Mouse (Mus musculus) heart, embryonic 10.5 days (tissue): ENCODE data around the gene Fxr2. TPM values are rescaled to one million over a fixed set of nuclear protein-coding genes. Genes with fewer than 3 reads are reported as not detected.

Experiments used
- DNase-seq: peaks from one replicate; pipeline ENCODE4 v3.0.0-alpha.2; 2017; ENCODE audit warnings: low spot score
- H3K27ac ChIP-seq: fragments of 300-500 bp; sonication (generic); 2 replicates; pipeline ENCODE4 v1.5.1; 2016; ENCODE audit warnings: mild to moderate bottlenecking
- H3K27me3 ChIP-seq: fragments of 300-500 bp; sonication (generic); 2 replicates; pipeline ENCODE4 v1.6.1; 2016; ENCODE audit warnings: mild to moderate bottlenecking; ENCODE audit not compliant: poor library complexity, insufficient read depth, severe bottlenecking
- H3K36me3 ChIP-seq: fragments of 300-500 bp; sonication (generic); 2 replicates; pipeline ENCODE4 v1.6.1; 2016; ENCODE audit warnings: mild to moderate bottlenecking, moderate library complexity
- H3K4me1 ChIP-seq: fragments of 300-500 bp; sonication (generic); 2 replicates; pipeline ENCODE4 v1.6.1; 2016; ENCODE audit warnings: mild to moderate bottlenecking
- H3K4me3 ChIP-seq: fragments of 300-500 bp; sonication (generic); 2 replicates; pipeline ENCODE4 v1.5.1; 2016; ENCODE audit warnings: mild to moderate bottlenecking, moderate library complexity
- H3K9me3 ChIP-seq: fragments of 300-500 bp; sonication (generic); 2 replicates; pipeline ENCODE4 v1.6.1; 2016; ENCODE audit warnings: mild to moderate bottlenecking, moderate library complexity
- WGBS: fragments of 180-500 bp; shearing (Covaris S2); methylation state at CpG from one replicate; pipeline ENCODE4 v1.1.7; 2016; 5-methylcytosine and 5-hydroxymethylcytosine counted together
- polyA plus RNA-seq: library from polyadenylated mRNA; unstranded; fragments of >200 nt; fragmentation: Nextera tagmentation; extraction: Ambion mirVana; gene quantifications from 2 replicates; pipeline ENCODE4 v1.2.1, GENCODE M21; 2016

Fxr2 gene
- polyA plus RNA-seq, 1 experiment from 2014 or later = 44.7 TPM

GRCm38 (mm10) chr11:69665457-69665960 is 32.7 kb downstream of the Fxr2 start:
- Histone ChIP-seq H3K9me3 (no peaks in the 10 kb centered on the region), H3K27me3 (no peaks in the 10 kb centered on the region), H3K4me3 (no peak overlapping the region), H3K36me3 (peaks cover 68% of the 10 kb centered on the region), H3K27ac (0 out of 2 replicates have a peak overlapping the region, but pooled peaks have one; percentile 16), H3K4me1 (peaks cover 31% of the 10 kb centered on the region)
- WGBS = 80% methylated on average over 9 of the region's 9 CpGs
- no peak for DNase-seq

GRCm38 (mm10) chr11:69665961-69666664 is 33.3 kb downstream of the Fxr2 start, which contains the start of gene Cd68:
Gene Cd68 (minus strand): TSS chr11:69666153.
- Histone ChIP-seq H3K4me3 (no peak within 1 kb of the TSS), H3K4me1 (peaks cover 31% of the 10 kb centered on the region), H3K27me3 (no peaks in the 10 kb centered on the region), H3K36me3 (peaks cover 74% of the 10 kb centered on the region), H3K9me3 (no peaks in the 10 kb centered on the region), H3K27ac (0 out of 2 replicates have a peak within 1 kb of the TSS, but pooled peaks have one; percentile 16)
- 33% methylated on average over 7 of the region's 7 CpGs for WGBS
- DNase-seq = no peak

GRCm38 (mm10) chr11:69666665-69667005 is 33.8 kb downstream of the Fxr2 start:
- H3K4me1 ChIP-seq = peaks cover 26% of the 10 kb centered on the region
- H3K27ac ChIP-seq = no peak overlapping the region
- no peak for DNase-seq
- no peaks in the 10 kb centered on the region for H3K9me3 ChIP-seq
- peaks cover 78% of the 10 kb centered on the region for H3K36me3 ChIP-seq
- 86% methylated on average over 3 of the region's 3 CpGs for WGBS
- H3K4me3 ChIP-seq = no peak overlapping the region
- no peaks in the 10 kb centered on the region for H3K27me3 ChIP-seq

GRCm38 (mm10) chr11:69670786-69671725 is 38.3 kb downstream of the Fxr2 start:
- peak overlapping the region; percentile 100 for H3K27ac ChIP-seq
- peak; percentile 96 for DNase-seq
- peaks cover 7% of the 10 kb centered on the region for H3K4me1 ChIP-seq
- 1% methylated on average over 61 of the region's 61 CpGs for WGBS
- peaks cover 85% of the 10 kb centered on the region for H3K36me3 ChIP-seq
- H3K4me3 ChIP-seq = peak overlapping the region; percentile 100
- no peaks in the 10 kb centered on the region for H3K27me3 ChIP-seq
- H3K9me3 ChIP-seq = no peaks in the 10 kb centered on the region

- Histone ChIP-seq H3K27ac (peak overlapping the region; percentile 100), H3K9me3 (no peaks in the 10 kb centered on the region), H3K36me3 (peaks cover 85% of the 10 kb centered on the region), H3K4me1 (peaks cover 7% of the 10 kb centered on the region), H3K4me3 (peak overlapping the region; percentile 100), H3K27me3 (no peaks in the 10 kb centered on the region)
- DNase-seq = peak; percentile 87
- under 1% methylated on average over 43 of the region's 43 CpGs for WGBS
Measured at GRCm38 (mm10) chr11:69671726-69672124, 38.9 kb downstream of the Fxr2 start.

- peak within 1 kb of the TSS; percentile 100 for H3K4me3 ChIP-seq
- under 1% methylated on average over 36 of the region's 36 CpGs for WGBS
- no peaks in the 10 kb centered on the region for H3K9me3 ChIP-seq
- peaks cover 7% of the 10 kb centered on the region for H3K4me1 ChIP-seq
- no peaks in the 10 kb centered on the region for H3K27me3 ChIP-seq
- H3K27ac ChIP-seq = peak within 1 kb of the TSS; percentile 100
- peak; percentile 100 for DNase-seq
- peaks cover 87% of the 10 kb centered on the region for H3K36me3 ChIP-seq
Measured at GRCm38 (mm10) chr11:69672211-69672706, 39.5 kb downstream of the Fxr2 start, which contains the start of gene Eif4a1. Gene Eif4a1 (minus strand): TSS chr11:69672423.

GRCm38 (mm10) chr11:69679144-69679543 is 46.4 kb downstream of the Fxr2 start:
- Histone ChIP-seq H3K4me1 (peaks cover 21% of the 10 kb centered on the region), H3K27me3 (peaks cover 4% of the 10 kb centered on the region; the same call in 1 of the 2 replicates), H3K27ac (no peak overlapping the region), H3K36me3 (peaks cover 65% of the 10 kb centered on the region), H3K4me3 (no peak overlapping the region), H3K9me3 (no peaks in the 10 kb centered on the region)
- no peak for DNase-seq
- WGBS = 100% methylated on average over 2 of the region's 2 CpGs

- peaks cover 26% of the 10 kb centered on the region for H3K4me1 ChIP-seq
- 0 out of 2 replicates have a peak overlapping the region, but pooled peaks have one; percentile 42 for H3K27ac ChIP-seq
- peaks cover 15% of the 10 kb centered on the region for H3K27me3 ChIP-seq
- H3K36me3 ChIP-seq = peaks cover 53% of the 10 kb centered on the region
- peak overlapping the region; percentile 90 for H3K4me3 ChIP-seq
- WGBS = 88% methylated on average over 30 of the region's 30 CpGs
- DNase-seq = no peak
- no peaks in the 10 kb centered on the region for H3K9me3 ChIP-seq
Measured at GRCm38 (mm10) chr11:69680136-69680855, 47.5 kb downstream of the Fxr2 start.

- Histone ChIP-seq H3K4me1 (peaks cover 31% of the 10 kb centered on the region), H3K36me3 (peaks cover 40% of the 10 kb centered on the region), H3K27ac (peak within 1 kb of the TSS; percentile 94), H3K4me3 (peak within 1 kb of the TSS; percentile 90), H3K9me3 (no peaks in the 10 kb centered on the region), H3K27me3 (peaks cover 17% of the 10 kb centered on the region)
- peak; percentile 98 for DNase-seq
- WGBS = under 1% methylated on average over 79 of the region's 80 CpGs
Measured at GRCm38 (mm10) chr11:69681314-69682208, 48.8 kb downstream of the Fxr2 start, which contains the start of gene Senp3. Gene Senp3 (minus strand): TSS chr11:69682084.

- Histone ChIP-seq H3K27ac (peak overlapping the region; percentile 94), H3K36me3 (peaks cover 33% of the 10 kb centered on the region), H3K9me3 (no peaks in the 10 kb centered on the region), H3K4me1 (peaks cover 37% of the 10 kb centered on the region), H3K4me3 (peak overlapping the region; percentile 90), H3K27me3 (peaks cover 23% of the 10 kb centered on the region)
- no peak for DNase-seq
- WGBS = 24% methylated on average over 24 of the region's 24 CpGs
Measured at GRCm38 (mm10) chr11:69682209-69682839, 49.5 kb downstream of the Fxr2 start.
